Mouse (Mus musculus): ENCODE measurements around the gene Gfi1b. TPM values are rescaled to one million over a fixed set of nuclear protein-coding genes. Genes with fewer than 3 reads are reported as not detected.

Gene Gfi1b
- polyA plus RNA-seq, 1 experiment from 2014 or later: 2.5 TPM

GRCm38 (mm10) chr2:28628053-28628452 is 6.3 kb upstream of the Gfi1b start:
- no peak for ATAC-seq
- WGBS: 63% methylated on average over 2 of the region's 2 CpGs
- no peak overlapping the region for H3K4me2 ChIP-seq (ENCODE audit: low read depth, low read length)
- H3K9ac ChIP-seq (ENCODE audit: low read depth, low read length): no peak overlapping the region
- H3K9me3 ChIP-seq (ENCODE audit: control insufficient read depth, low read length): no peaks in the 10 kb centered on the region
- H3K4me3 ChIP-seq (ENCODE audit: low read length): no peak overlapping the region
- no peaks in the 10 kb centered on the region; the same call in 1 of the 2 replicates for H3K27me3 ChIP-seq (replicated peaks; ENCODE audit: control insufficient read depth, insufficient read depth, low read length)
- no peaks in the 10 kb centered on the region for H3K36me3 ChIP-seq (ENCODE audit: control insufficient read depth, insufficient read depth, low read length)
- peaks cover 8% of the 10 kb centered on the region for H3K4me1 ChIP-seq (ENCODE audit: control insufficient read depth, insufficient read depth, low read length)
- no peak overlapping the region for H3K27ac ChIP-seq (ENCODE audit: low read length)

- no peak overlapping the region for H3K9ac ChIP-seq (ENCODE audit: low read depth, low read length)
- no peaks in the 10 kb centered on the region for H3K36me3 ChIP-seq (ENCODE audit: control insufficient read depth, insufficient read depth, low read length)
- H3K27ac ChIP-seq (ENCODE audit: low read length): no peak overlapping the region
- H3K4me2 ChIP-seq (ENCODE audit: low read depth, low read length): no peak overlapping the region
- no peak for ATAC-seq
- WGBS: 71% methylated on average over 3 of the region's 3 CpGs
- H3K27me3 ChIP-seq (replicated peaks; ENCODE audit: control insufficient read depth, insufficient read depth, low read length): peaks cover 5% of the 10 kb centered on the region; the same call in 1 of the 2 replicates
- no peaks in the 10 kb centered on the region for H3K9me3 ChIP-seq (ENCODE audit: control insufficient read depth, low read length)
- no peak overlapping the region for H3K4me3 ChIP-seq (ENCODE audit: low read length)
- H3K4me1 ChIP-seq (ENCODE audit: control insufficient read depth, insufficient read depth, low read length): peaks cover 9% of the 10 kb centered on the region
Measured at GRCm38 (mm10) chr2:28626038-28626437, 4.3 kb upstream of the Gfi1b start.

- Histone ChIP-seq H3K4me3 (ENCODE audit: low read length) (no peak overlapping the region), H3K9me3 (ENCODE audit: control insufficient read depth, low read length) (no peaks in the 10 kb centered on the region), H3K4me2 (ENCODE audit: low read depth, low read length) (no peak overlapping the region), H3K9ac (ENCODE audit: low read depth, low read length) (no peak overlapping the region), H3K4me1 (ENCODE audit: control insufficient read depth, insufficient read depth, low read length) (peaks cover 9% of the 10 kb centered on the region), H3K27me3 (replicated peaks; ENCODE audit: control insufficient read depth, insufficient read depth, low read length) (peaks cover 10% of the 10 kb centered on the region), H3K27ac (ENCODE audit: low read length) (no peak overlapping the region), H3K36me3 (ENCODE audit: control insufficient read depth, insufficient read depth, low read length) (no peaks in the 10 kb centered on the region)
- 86% methylated on average over 3 of the region's 3 CpGs for WGBS
- ATAC-seq: no peak
Measured at GRCm38 (mm10) chr2:28624870-28625269, 3.1 kb upstream of the Gfi1b start.

GRCm38 (mm10) chr2:28622521-28623124 is 841 bp upstream of the Gfi1b start:
- H3K27ac ChIP-seq (ENCODE audit: low read length): no peak overlapping the region
- peaks cover 10% of the 10 kb centered on the region for H3K27me3 ChIP-seq (replicated peaks; ENCODE audit: control insufficient read depth, insufficient read depth, low read length)
- H3K4me3 ChIP-seq (ENCODE audit: low read length): no peak overlapping the region
- no peak overlapping the region for H3K9ac ChIP-seq (ENCODE audit: low read depth, low read length)
- H3K36me3 ChIP-seq (ENCODE audit: control insufficient read depth, insufficient read depth, low read length): no peaks in the 10 kb centered on the region
- no peaks in the 10 kb centered on the region for H3K9me3 ChIP-seq (ENCODE audit: control insufficient read depth, low read length)
- no peak overlapping the region for H3K4me2 ChIP-seq (ENCODE audit: low read depth, low read length)
- no peak for ATAC-seq
- WGBS: 19% methylated on average over 10 of the region's 10 CpGs
- 0 out of 2 replicates have a peak, but pooled peaks cover 3% of the 10 kb centered on the region for H3K4me1 ChIP-seq (ENCODE audit: control insufficient read depth, insufficient read depth, low read length)

- Histone ChIP-seq H3K36me3 (ENCODE audit: control insufficient read depth, insufficient read depth, low read length) (no peaks in the 10 kb centered on the region), H3K9me3 (ENCODE audit: control insufficient read depth, low read length) (no peaks in the 10 kb centered on the region), H3K4me1 (ENCODE audit: control insufficient read depth, insufficient read depth, low read length) (0 out of 2 replicates have a peak, but pooled peaks cover 3% of the 10 kb centered on the region), H3K27me3 (replicated peaks; ENCODE audit: control insufficient read depth, insufficient read depth, low read length) (peaks cover 10% of the 10 kb centered on the region), H3K4me2 (ENCODE audit: low read depth, low read length) (no peak overlapping the region), H3K27ac (ENCODE audit: low read length) (no peak overlapping the region), H3K9ac (ENCODE audit: low read depth, low read length) (no peak overlapping the region), H3K4me3 (ENCODE audit: low read length) (no peak overlapping the region)
- no peak for ATAC-seq
- 23% methylated on average over 2 of the region's 2 CpGs for WGBS
Measured at GRCm38 (mm10) chr2:28621111-28621510, 671 bp downstream of the Gfi1b start.

- ATAC-seq: no peak
- Histone ChIP-seq H3K36me3 (ENCODE audit: control insufficient read depth, insufficient read depth, low read length) (no peaks in the 10 kb centered on the region), H3K27me3 (replicated peaks; ENCODE audit: control insufficient read depth, insufficient read depth, low read length) (peaks cover 10% of the 10 kb centered on the region), H3K9ac (ENCODE audit: low read depth, low read length) (no peak overlapping the region), H3K4me3 (ENCODE audit: low read length) (no peak overlapping the region), H3K27ac (ENCODE audit: low read length) (no peak overlapping the region), H3K4me1 (ENCODE audit: control insufficient read depth, insufficient read depth, low read length) (0 out of 2 replicates have a peak, but pooled peaks cover 3% of the 10 kb centered on the region), H3K4me2 (ENCODE audit: low read depth, low read length) (no peak overlapping the region), H3K9me3 (ENCODE audit: control insufficient read depth, low read length) (no peaks in the 10 kb centered on the region)
- 60% methylated on average over 10 of the region's 10 CpGs for WGBS
Measured at GRCm38 (mm10) chr2:28620522-28620921, 1.3 kb downstream of the Gfi1b start.

GRCm38 (mm10) chr2:28619369-28619768 is 2.4 kb downstream of the Gfi1b start:
- H3K4me2 ChIP-seq (ENCODE audit: low read depth, low read length): no peak overlapping the region
- no peak for ATAC-seq
- H3K36me3 ChIP-seq (ENCODE audit: control insufficient read depth, insufficient read depth, low read length): no peaks in the 10 kb centered on the region
- 0 out of 2 replicates have a peak, but pooled peaks cover 3% of the 10 kb centered on the region for H3K4me1 ChIP-seq (ENCODE audit: control insufficient read depth, insufficient read depth, low read length)
- H3K9ac ChIP-seq (ENCODE audit: low read depth, low read length): no peak overlapping the region
- H3K4me3 ChIP-seq (ENCODE audit: low read length): no peak overlapping the region
- peaks cover 10% of the 10 kb centered on the region for H3K27me3 ChIP-seq (replicated peaks; ENCODE audit: control insufficient read depth, insufficient read depth, low read length)
- WGBS: 89% methylated on average over 6 of the region's 6 CpGs
- H3K9me3 ChIP-seq (ENCODE audit: control insufficient read depth, low read length): no peaks in the 10 kb centered on the region
- H3K27ac ChIP-seq (ENCODE audit: low read length): no peak overlapping the region

GRCm38 (mm10) chr2:28618777-28619336 is 2.9 kb downstream of the Gfi1b start:
- Histone ChIP-seq H3K4me2 (ENCODE audit: low read depth, low read length) (no peak overlapping the region), H3K36me3 (ENCODE audit: control insufficient read depth, insufficient read depth, low read length) (no peaks in the 10 kb centered on the region), H3K4me1 (ENCODE audit: control insufficient read depth, insufficient read depth, low read length) (0 out of 2 replicates have a peak, but pooled peaks cover 3% of the 10 kb centered on the region), H3K27me3 (replicated peaks; ENCODE audit: control insufficient read depth, insufficient read depth, low read length) (peaks cover 10% of the 10 kb centered on the region), H3K9me3 (ENCODE audit: control insufficient read depth, low read length) (no peaks in the 10 kb centered on the region), H3K27ac (ENCODE audit: low read length) (no peak overlapping the region), H3K4me3 (ENCODE audit: low read length) (no peak overlapping the region), H3K9ac (ENCODE audit: low read depth, low read length) (no peak overlapping the region)
- ATAC-seq: no peak
- WGBS: 76% methylated on average over 6 of the region's 6 CpGs

GRCm38 (mm10) chr2:28617498-28618486 is 4.0 kb downstream of the Gfi1b start:
- H3K4me3 ChIP-seq (ENCODE audit: low read length): no peak overlapping the region
- H3K36me3 ChIP-seq (ENCODE audit: control insufficient read depth, insufficient read depth, low read length): no peaks in the 10 kb centered on the region
- no peak overlapping the region for H3K4me2 ChIP-seq (ENCODE audit: low read depth, low read length)
- no peak overlapping the region for H3K9ac ChIP-seq (ENCODE audit: low read depth, low read length)
- ATAC-seq: no peak
- WGBS: 80% methylated on average over 8 of the region's 8 CpGs
- peaks cover 10% of the 10 kb centered on the region for H3K27me3 ChIP-seq (replicated peaks; ENCODE audit: control insufficient read depth, insufficient read depth, low read length)
- no peaks in the 10 kb centered on the region for H3K9me3 ChIP-seq (ENCODE audit: control insufficient read depth, low read length)
- H3K27ac ChIP-seq (ENCODE audit: low read length): no peak overlapping the region
- H3K4me1 ChIP-seq (ENCODE audit: control insufficient read depth, insufficient read depth, low read length): 0 out of 2 replicates have a peak, but pooled peaks cover 3% of the 10 kb centered on the region

Data from intestine, embryonic 16.5 days (tissue).